In genomic region chr2:173046582-173047297, GRCm38 (mm10) we compare ENCODE assay signal across 8 mouse cellular contexts. TPM values are rescaled to one million over a fixed set of nuclear protein-coding genes. Genes with fewer than 3 reads are reported as not detected.
A peak's percentile ranks its signal among the peaks of the same experiment; 100 is the strongest.
DNase-seq lines count a peak whose midpoint lies in the region; ATAC-seq lines count a peak whose summit lies in the region.

No protein-coding gene starts in this region.

- ATAC-seq in megakaryocyte, adult 5-6 weeks (ENCODE audit: poor library complexity, severe bottlenecking) = peak; percentile 89

- DNase-seq in 416B (ENCODE audit: low read depth) = peak; percentile 93
- peak; percentile 24 for DNase-seq in ES-CJ7 (ENCODE audit: low read depth, low spot score)
- peak; percentile 56 for DNase-seq in heart, postnatal 4 days
- no peak for DNase-seq in cerebellum, adult 11 months
- DNase-seq in cerebellum, adult 9-11 months = no peak
- no peak for DNase-seq in layer of hippocampus, adult 11-12 months (ENCODE audit: low spot score)
- DNase-seq in retina, embryonic 14.5 days (ENCODE audit: low spot score) = no peak

RNA-seq across cellular contexts. Expression of gene Rbm38, which starts 26.4 kb away (rescaled TPM):
- 100 to 1,000 TPM; 112 to 126 TPM for total RNA-seq in heart, postnatal 4 days (2021)
- total RNA-seq in megakaryocyte, adult 5-6 weeks (2015) = 124 and 143 TPM in 2 replicates
- 43.2 and 59.0 TPM in 2 replicates for total RNA-seq in megakaryocyte, adult 5-6 weeks (2017)

RNA-seq across cellular contexts. Expression of gene Rae1, which starts 46.8 kb away (rescaled TPM):
- total RNA-seq in heart, postnatal 4 days (2021) = 10 to 100 TPM; 55.9 to 60.3 TPM
- 53.2 and 72.9 TPM in 2 replicates for total RNA-seq in megakaryocyte, adult 5-6 weeks (2015)
- total RNA-seq in megakaryocyte, adult 5-6 weeks (2017) = 42.4 and 54.3 TPM in 2 replicates

Comparison
In these comparisons a context has a peak if more than half of its experiments do, and no peak if none do; other contexts are left out.
1. DNase-seq: peak in 416B (single experiment), ES-CJ7 (single experiment) and heart, postnatal 4 days (single experiment); none in cerebellum, adult 11 months (single experiment), cerebellum, adult 9-11 months (single experiment), layer of hippocampus, adult 11-12 months (single experiment) and retina, embryonic 14.5 days (single experiment).